Mouse (Mus musculus) myocyte (in vitro differentiated cells): ENCODE results near the gene Nufip1. TPM values are rescaled to one million over a fixed set of nuclear protein-coding genes. Genes with fewer than 3 reads are reported as not detected.

Experiments used
- H3K27me3 ChIP-seq: one replicate; pipeline ENCODE4 v1.6.1; 2011; ENCODE audit not compliant: control insufficient read depth, insufficient read depth, insufficient read length
- H3K36me3 ChIP-seq: one replicate; pipeline ENCODE4 v1.6.1; 2011; ENCODE audit not compliant: control insufficient read depth, insufficient read depth
- H3K4me2 ChIP-seq: one replicate; pipeline ENCODE4 v1.6.1; 2011; ENCODE audit warnings: low read depth, control low read depth
- H3K4me3 ChIP-seq: one replicate; pipeline ENCODE4 v1.5.1; 2011; ENCODE audit warnings: mild to moderate bottlenecking, control low read depth, moderate library complexity
- H3K79me2 ChIP-seq: one replicate; pipeline ENCODE4 v1.6.1; 2011; ENCODE audit not compliant: control insufficient read depth, insufficient read depth
- H3ac ChIP-seq: one replicate; pipeline ENCODE4 v1.6.1; 2011; ENCODE audit not compliant: control insufficient read depth, insufficient read length
- CEBPB ChIP-seq: IDR thresholded peaks from 2 replicates; pipeline ENCODE4 v1.6.1; 2011; ENCODE audit warnings: mild to moderate bottlenecking, moderate library complexity; ENCODE audit not compliant: poor library complexity, insufficient read depth, severe bottlenecking
- E2F4 ChIP-seq: IDR thresholded peaks from one replicate; pipeline ENCODE4 v1.6.1; 2011; ENCODE audit warnings: mild to moderate bottlenecking, control low read depth, moderate library complexity; ENCODE audit not compliant: insufficient read depth
- MAX ChIP-seq: IDR thresholded peaks from one replicate; pipeline ENCODE4 v1.6.1; 2011; ENCODE audit warnings: low read depth, mild to moderate bottlenecking, control low read depth
- MYOD1 ChIP-seq, 3 experiments: IDR thresholded peaks; one replicate each; pipeline ENCODE4 v1.6.1; 2011; ENCODE audit warnings: control low read depth in 2 of 3, low read depth in 2 of 3, mild to moderate bottlenecking in 2 of 3, moderate library complexity in 1 of 3; ENCODE audit not compliant: insufficient read length in 2 of 3, control insufficient read depth in 1 of 3
- MYOG ChIP-seq, 3 experiments: IDR thresholded peaks; one replicate each; pipeline ENCODE4 v1.6.1; 2011; ENCODE audit warnings: control low read depth in 2 of 3, low read depth in 2 of 3, mild to moderate bottlenecking in 2 of 3; ENCODE audit not compliant: insufficient read length in 2 of 3, control insufficient read depth in 1 of 3, insufficient read depth in 1 of 3
- POLR2A ChIP-seq: IDR thresholded peaks from one replicate; pipeline ENCODE4 v1.6.1; 2011; ENCODE audit warnings: low read depth, mild to moderate bottlenecking, control low read depth, moderate library complexity; ENCODE audit not compliant: insufficient read length
- POLR2AphosphoS2 ChIP-seq: IDR thresholded peaks from one replicate; pipeline ENCODE4 v1.6.1; 2011; ENCODE audit warnings: low read depth, control low read depth; ENCODE audit not compliant: insufficient read length
- REST ChIP-seq: IDR thresholded peaks from one replicate; pipeline ENCODE4 v1.6.1; 2011; ENCODE audit warnings: mild to moderate bottlenecking, control low read depth, moderate library complexity; ENCODE audit not compliant: insufficient read depth, insufficient read length
- SRF ChIP-seq: IDR thresholded peaks from one replicate; pipeline ENCODE4 v1.6.1; 2011; ENCODE audit warnings: low read depth; ENCODE audit not compliant: control insufficient read depth, insufficient read length
- TCF12 ChIP-seq: IDR thresholded peaks from one replicate; pipeline ENCODE4 v1.6.1; 2011; ENCODE audit warnings: mild to moderate bottlenecking, control low read depth; ENCODE audit not compliant: poor library complexity, insufficient read depth, severe bottlenecking
- TCF3 ChIP-seq: IDR thresholded peaks from one replicate; pipeline ENCODE4 v1.6.1; 2011; ENCODE audit warnings: low read depth, control low read depth; ENCODE audit not compliant: insufficient read length
- USF1 ChIP-seq: IDR thresholded peaks from one replicate; pipeline ENCODE4 v1.6.1; 2011; ENCODE audit warnings: low read depth, mild to moderate bottlenecking, control low read depth, moderate library complexity
- polyA plus RNA-seq: library from polyadenylated mRNA; unstranded; fragments of >200 nt; fragmentation: generic; extraction: Trizol; gene quantifications from one replicate; pipeline ENCODE4 v1.2.1, GENCODE M21; 2012; ENCODE audit warnings: missing spikeins

The Nufip1 gene
- polyA plus RNA-seq, 1 experiment, result 6.1 TPM

- Histone ChIP-seq H3K27me3 (no peaks in the 10 kb centered on the region), H3ac (no peak overlapping the region), H3K36me3 (peaks cover 36% of the 10 kb centered on the region), H3K4me2 (no peak overlapping the region), H3K79me2 (no peaks in the 10 kb centered on the region), H3K4me3 (no peak overlapping the region)
- TF ChIP-seq USF1 (no peak), REST (no peak), MAX (no peak), POLR2A (no peak), MYOD1 (IDR thresholded peaks at IDR 0.05; ENCODE audit: control insufficient read depth in 1 of 3, insufficient read length in 2 of 3, low read depth in 2 of 3) (no peak), TCF12 (no peak), POLR2AphosphoS2 (no peak), SRF (no peak), CEBPB (no peak), E2F4 (no peak), MYOG (IDR thresholded peaks at IDR 0.05; ENCODE audit: control insufficient read depth in 1 of 3, insufficient read depth in 1 of 3, insufficient read length in 2 of 3, low read depth in 2 of 3) (no peak)
Observed at GRCm38 (mm10) chr14:76134975-76135374, 24.3 kb downstream of the Nufip1 start.

GRCm38 (mm10) chr14:76145248-76145647, 34.6 kb downstream of the Nufip1 start:
- H3K4me3 ChIP-seq, result no peak overlapping the region
- TF ChIP-seq POLR2A (no peak), MYOG (IDR thresholded peaks at IDR 0.05; ENCODE audit: control insufficient read depth in 1 of 3, insufficient read depth in 1 of 3, insufficient read length in 2 of 3, low read depth in 2 of 3) (no peak), E2F4 (no peak), CEBPB (no peak), SRF (no peak)

DNA sequence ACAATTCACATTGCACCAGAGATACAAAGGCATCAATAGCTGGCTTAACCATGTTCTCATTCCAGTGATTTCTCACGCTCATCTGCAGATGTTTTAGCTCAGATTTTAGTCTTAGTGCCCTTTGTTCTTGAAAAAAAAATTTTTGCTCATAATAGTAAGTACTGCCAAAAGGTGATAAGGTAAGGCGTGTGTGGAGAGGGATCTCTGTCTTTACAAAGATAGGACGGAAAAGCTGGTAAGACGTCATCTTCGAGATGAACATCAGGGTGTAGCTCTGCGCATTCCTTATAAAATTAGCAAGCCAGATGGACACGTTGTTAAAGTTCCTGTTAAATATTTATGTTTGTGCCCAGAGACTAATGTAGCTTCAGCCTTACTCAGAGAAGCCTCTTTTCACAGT, 35.2 kb downstream of the Nufip1 start:
- Histone ChIP-seq H3K4me3 (no peak overlapping the region), H3K79me2 (no peaks in the 10 kb centered on the region), H3ac (no peak overlapping the region), H3K4me2 (no peak overlapping the region), H3K27me3 (no peaks in the 10 kb centered on the region), H3K36me3 (no peaks in the 10 kb centered on the region)
- TF ChIP-seq CEBPB (no peak), E2F4 (no peak), POLR2AphosphoS2 (no peak)

More at GRCm38 (mm10) chr14:76145248-76145647, 34.6 kb downstream of the Nufip1 start:
- Histone ChIP-seq H3K27me3 (no peaks in the 10 kb centered on the region), H3ac (no peak overlapping the region), H3K4me2 (no peak overlapping the region), H3K36me3 (no peaks in the 10 kb centered on the region), H3K79me2 (no peaks in the 10 kb centered on the region)

DNA sequence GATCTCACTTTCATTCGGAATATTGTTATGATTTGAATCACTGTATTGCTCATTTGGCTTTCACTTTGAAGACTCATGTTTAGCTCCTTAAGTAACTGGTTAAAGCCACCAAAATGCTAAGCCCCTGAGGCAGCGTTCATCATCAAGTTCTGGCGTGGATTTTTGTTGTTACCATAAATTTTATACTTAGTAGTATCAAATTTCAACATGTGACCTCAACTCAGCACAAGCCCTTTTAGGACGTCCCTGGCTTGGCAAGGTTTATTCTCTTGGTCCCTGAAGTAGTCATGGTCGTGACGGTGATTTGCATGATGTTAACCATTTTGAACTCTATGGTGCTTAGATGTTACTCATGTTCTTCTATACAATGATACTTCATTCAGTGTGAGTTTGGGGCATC, 36.4 kb downstream of the Nufip1 start:
- Histone ChIP-seq H3K4me2 (no peak overlapping the region), H3K79me2 (no peaks in the 10 kb centered on the region), H3ac (no peak overlapping the region), H3K27me3 (no peaks in the 10 kb centered on the region), H3K4me3 (no peak overlapping the region), H3K36me3 (no peaks in the 10 kb centered on the region)
- TF ChIP-seq USF1 (peak; percentile 47), MAX (no peak), E2F4 (no peak)

DNA sequence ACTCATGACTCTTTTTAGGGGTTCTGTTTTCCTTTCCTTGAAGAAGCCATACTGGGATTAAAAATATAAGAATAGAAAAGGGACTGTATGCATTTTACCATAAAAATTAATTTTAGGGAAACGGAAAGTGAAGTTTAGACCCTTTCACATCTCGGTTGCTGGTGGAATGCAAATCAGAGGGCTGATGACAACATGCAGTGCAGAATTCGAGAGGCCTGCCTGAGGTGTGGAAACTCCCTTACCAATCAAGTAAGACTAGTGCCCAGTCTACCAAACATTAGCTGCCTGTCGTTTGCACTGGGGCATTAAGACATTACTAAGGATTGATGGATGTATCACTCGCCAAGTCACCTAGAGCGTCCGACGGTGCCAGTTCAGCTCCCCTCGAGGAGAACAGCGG, 37.6 kb downstream of the Nufip1 start:
- TF ChIP-seq E2F4 (no peak), POLR2A (no peak), POLR2AphosphoS2 (no peak), MYOG (IDR thresholded peaks at IDR 0.05; ENCODE audit: control insufficient read depth in 1 of 3, insufficient read depth in 1 of 3, insufficient read length in 2 of 3, low read depth in 2 of 3) (no peak), REST (no peak), USF1 (no peak), TCF12 (no peak), SRF (no peak), MAX (no peak), MYOD1 (IDR thresholded peaks at IDR 0.05; ENCODE audit: control insufficient read depth in 1 of 3, insufficient read length in 2 of 3, low read depth in 2 of 3) (no peak), CEBPB (no peak), TCF3 (no peak)
- Histone ChIP-seq H3K36me3 (no peaks in the 10 kb centered on the region), H3K4me3 (no peak overlapping the region), H3K27me3 (no peaks in the 10 kb centered on the region), H3K4me2 (no peak overlapping the region), H3K79me2 (no peaks in the 10 kb centered on the region), H3ac (no peak overlapping the region)
